Mouse (Mus musculus): ENCODE measurements at regions not wholly inside any gene's neighbourhood (a gene's known extent, or its start where the extent isn't known, plus 50 kb on each side); places are given as distances from the start of the nearest gene placed in this dataset.

- peak; percentile 18 to 29 for DNase-seq (ENCODE audit: low spot score in 2 of 2)
These were observed 990.7 kb upstream of the Kif18a start for GRCm38 (mm10) chr2:108289696-108290430.

DNA sequence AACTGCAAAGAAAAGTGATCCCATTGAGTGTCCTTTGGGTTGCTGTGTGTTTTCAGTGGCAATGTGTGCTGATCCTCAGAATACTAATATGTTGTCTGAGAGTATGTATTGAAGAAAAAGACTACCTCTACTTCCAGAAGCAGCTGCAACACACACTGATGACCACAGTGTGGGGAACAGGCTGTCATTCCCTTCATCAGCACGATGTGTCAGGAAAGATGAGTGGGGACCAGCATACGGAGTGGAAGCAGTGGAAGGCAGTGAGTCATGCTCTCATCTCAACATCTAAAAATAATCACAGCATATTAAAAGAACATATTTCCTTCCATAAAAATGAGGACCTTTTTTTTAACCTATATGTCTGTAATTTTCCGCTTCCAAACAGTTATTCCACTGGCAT, 977.8 kb upstream of the Kif18a start:
- peak in 1 of 2 experiments; percentile 8 for DNase-seq (ENCODE audit: low spot score in 2 of 2)

All from frontal cortex, postnatal 14 days (tissue).